Mouse (Mus musculus) c-Kit-positive CD71-positive TER-119-negative erythroid progenitor cells, embryonic 14.5 days (primary cell): Measurements from ENCODE around the gene Samd1.
"Not testable (repeated sequence)": the region's sequence is repeated elsewhere in the genome, so short reads cannot be mapped to it uniquely, and the experiment has no call there.

Experiments
- DNase-seq: peaks from one replicate; pipeline ENCODE4 v3.0.0-alpha.2; 2013; ENCODE audit warnings: low read depth

The Samd1 gene

DNA sequence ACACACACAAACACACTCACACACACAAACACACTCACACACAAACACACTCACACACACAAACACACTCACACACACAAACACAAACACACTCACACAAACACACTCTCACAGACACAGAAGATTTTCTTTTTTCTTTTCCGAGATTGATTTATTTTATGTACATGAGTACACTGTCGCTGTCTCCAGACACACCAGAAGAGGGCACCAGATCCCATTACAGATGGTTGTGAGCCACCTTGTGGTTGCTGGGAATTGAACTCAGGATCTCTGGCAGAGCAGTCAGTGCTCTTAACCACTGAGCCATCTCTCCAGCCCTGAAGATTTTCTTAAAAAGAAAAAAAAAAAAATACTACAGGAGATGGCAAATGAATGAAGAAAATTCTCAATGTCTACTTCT lies 14.2 kb upstream of the Samd1 start:
- DNase-seq = not testable (repeated sequence)

DNA sequence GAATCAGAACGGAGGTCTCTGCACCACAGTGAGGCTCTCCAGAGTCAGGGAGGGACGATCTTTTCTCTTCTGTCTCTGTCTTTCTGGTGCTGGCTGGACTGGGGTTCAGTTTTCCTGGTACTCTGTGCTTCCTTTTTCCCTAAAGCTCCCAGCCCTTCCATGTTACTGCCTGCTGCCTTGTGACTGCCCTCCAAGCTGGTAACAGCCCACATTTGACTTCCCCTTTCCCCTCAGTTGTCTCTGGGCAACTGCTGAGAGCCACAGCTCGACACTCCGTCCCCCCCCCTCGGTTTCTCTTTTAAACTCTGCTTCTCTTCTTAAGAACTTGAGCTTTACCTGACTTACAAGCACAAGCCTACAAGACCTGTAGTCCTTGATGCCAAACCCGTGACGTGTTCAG lies 8.2 kb upstream of the Samd1 start:
- DNase-seq = no peak

DNA sequence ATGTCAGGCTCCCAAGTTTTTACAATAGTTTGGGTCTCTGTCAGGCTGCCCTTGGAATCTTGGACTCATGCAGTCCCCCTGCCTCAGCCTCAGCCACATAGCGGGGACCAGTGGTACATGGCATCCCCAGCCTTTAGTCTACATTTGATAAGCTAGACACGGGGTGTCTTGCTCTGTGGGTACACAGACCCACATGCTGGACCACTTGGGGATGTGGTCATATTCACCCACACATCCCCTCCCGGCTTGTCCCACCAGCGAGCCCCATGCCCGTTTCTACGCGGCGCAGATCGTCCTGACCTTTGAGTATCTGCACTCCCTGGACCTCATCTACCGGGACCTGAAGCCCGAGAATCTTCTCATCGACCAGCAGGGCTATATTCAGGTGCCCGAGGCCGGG lies 7.3 kb upstream of the Samd1 start:
- DNase-seq = no peak

DNA sequence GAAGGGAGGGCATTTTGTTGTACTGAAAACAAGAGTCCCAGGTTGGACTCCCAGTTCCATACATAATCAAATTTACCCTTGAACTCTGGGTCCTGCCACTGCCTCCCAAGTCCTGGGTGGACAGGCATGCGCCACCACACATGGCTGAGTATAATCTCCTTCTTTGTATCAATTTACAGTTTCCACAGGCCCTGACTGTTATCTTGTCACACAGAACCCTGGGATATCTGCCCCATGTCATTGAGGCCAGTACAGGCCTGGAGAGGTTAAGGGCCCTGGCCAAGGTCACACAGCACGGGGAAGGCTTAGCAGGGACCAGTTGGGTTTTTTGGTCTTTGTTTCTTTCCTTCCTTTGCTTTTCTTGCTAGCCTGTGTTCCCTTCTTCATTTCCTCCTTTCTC lies 5.0 kb upstream of the Samd1 start:
- DNase-seq = no peak

DNA sequence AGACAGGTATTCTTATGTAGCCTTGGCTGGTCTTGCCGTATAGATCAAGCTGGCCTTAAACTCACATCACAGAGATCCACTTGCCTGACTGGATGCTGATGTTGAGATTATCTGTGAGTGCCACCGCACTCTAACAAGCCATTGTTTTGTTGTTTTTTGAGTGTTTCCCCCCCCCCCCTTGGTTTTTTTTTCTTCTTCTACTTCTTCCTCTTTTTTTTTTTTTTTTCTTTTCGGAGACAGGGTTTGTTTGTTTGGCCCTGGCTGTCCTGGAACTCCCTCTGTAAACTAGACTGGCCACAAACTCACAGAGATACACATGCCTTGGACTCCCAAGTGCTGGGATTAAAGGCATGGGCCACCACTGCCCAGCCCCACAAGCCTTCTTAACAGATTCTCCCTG lies 3.4 kb upstream of the Samd1 start:
- DNase-seq = no peak

DNA sequence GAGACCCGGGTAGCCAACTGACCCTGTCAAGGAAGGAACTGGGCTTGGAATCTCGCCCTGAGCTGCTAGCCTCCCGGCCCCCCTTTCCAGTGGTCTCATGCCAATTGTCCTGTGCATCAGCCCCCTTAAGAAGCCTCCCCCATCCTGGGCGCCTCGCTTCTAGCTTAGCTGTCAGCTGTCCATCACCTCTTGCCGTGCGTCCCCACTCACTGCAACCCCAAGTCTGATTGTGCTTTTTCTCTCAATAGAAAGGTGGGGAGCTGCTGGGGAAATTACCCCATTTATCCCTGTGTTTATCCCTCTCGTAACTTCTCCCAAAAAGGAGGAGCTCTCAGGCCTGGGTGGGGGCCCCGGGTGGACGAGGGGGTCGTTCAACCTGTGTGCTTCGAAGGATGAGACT lies 1.5 kb upstream of the Samd1 start:
- no peak for DNase-seq

DNA sequence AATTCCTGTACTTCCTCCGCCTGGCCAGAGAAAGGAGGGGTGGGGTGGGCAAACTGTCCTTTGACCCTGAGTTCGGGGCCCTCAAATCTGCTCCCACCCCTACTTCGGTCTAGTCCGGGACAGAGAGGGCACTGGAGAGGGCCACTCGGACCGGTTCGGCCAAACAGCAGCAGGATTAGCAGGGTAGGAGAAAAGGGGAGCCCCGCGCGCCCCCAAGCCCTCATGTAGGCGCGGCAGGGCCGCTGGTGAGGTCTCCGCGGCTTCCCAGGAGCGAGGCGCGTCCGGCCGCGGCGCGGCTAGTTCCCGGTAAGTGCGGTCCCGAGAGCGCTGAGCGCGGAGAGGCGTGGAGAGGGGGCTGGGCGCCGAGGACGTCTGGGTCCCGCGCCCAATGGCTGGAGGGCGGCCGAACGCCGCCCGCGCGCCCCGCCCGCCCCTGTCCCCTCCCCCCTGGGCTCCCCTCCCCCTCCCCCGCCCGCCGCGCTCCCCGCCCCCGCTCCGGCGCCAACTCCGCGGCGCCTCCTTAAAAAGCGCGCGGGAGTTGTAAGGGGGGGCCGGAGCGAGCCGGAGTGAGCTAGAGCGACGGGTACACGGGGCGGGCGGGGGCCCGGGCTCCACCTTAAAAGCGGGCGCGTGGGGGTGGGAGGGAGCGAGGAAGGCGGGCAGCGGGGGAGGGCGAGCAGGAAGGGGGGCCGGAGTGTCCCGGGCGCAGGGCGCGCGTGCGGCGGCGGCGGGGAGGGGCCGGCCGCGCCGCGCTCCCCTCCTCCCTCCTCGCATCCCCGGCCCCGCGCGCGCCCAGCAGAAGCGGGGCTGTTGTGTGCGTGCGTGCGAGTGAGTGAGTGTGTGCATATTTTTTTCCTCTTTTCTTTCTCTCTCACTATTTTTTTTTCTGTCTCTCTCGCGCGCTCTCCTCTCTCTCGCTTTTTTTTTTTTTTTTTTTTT lies 636 bp upstream of the Samd1 start:
- DNase-seq = peak; percentile 77

DNA sequence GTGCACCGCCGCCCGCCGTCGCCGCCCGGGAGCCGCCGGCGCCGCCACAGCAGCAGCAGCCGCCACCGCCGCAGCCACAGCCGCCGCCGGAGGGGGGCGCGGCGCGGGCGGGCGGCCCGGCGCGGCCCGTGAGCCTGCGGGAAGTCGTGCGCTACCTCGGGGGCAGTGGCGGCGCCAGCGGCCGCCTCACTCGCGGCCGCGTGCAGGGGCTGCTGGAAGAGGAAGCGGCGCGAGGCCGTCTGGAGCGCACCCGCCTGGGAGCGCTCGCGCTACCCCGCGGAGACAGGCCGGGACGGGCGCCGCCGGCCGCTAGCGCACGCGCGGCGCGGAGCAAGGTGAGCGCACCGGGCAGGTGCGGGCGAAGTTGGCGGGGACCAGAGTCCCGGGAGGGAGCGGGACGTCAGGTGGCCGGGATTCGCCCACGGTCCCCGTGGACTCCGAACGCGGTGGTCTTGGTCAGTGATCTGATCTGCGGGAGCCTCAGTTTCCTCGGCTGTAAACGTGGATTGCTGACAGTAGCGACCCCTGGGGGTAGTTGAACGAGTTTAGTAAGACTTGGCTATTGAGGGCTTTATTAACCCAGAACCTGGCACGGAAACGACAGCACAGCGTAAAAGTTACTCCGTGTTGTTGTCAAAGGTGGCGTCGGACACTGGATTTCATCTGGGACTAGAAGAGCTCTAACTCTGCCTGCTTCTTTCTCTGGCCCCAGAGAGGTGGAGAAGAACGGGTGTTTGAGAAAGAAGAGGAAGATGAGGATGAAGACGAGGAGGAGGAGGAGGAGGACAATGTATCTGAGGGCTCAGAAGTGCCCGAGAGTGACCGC lies 972 bp downstream of the Samd1 start:
- peak; percentile 66 for DNase-seq

DNA sequence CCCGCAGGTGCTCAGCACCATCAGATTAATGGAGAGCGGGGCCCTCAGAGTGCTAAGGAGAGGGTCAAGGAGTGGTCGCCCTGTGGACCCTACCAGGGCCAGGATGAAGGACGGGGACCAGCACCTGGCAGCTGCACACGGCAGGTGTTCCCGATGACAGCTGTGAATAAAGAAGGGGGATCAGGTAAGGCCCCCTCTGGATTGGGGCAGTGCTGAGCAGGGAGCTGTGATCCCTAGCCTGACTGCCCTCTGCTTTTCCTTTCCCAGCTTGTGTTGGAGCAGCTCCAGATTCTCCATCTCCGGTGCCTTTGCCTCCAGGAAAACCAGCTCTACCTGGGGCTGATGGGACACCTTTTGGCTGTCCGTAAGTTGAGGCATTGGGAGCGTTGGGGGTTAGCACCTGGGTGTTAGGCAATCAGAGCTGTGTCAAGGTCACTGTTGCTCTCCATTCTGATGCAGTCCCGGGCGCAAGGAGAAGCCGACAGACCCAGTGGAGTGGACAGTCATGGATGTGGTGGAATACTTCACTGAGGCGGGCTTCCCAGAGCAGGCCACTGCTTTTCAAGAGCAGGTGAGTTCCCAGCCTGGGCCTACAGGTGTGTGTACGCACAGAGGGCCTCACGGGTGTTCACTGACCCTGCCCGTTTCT lies 1.7 kb downstream of the Samd1 start:
- no peak for DNase-seq

DNA sequence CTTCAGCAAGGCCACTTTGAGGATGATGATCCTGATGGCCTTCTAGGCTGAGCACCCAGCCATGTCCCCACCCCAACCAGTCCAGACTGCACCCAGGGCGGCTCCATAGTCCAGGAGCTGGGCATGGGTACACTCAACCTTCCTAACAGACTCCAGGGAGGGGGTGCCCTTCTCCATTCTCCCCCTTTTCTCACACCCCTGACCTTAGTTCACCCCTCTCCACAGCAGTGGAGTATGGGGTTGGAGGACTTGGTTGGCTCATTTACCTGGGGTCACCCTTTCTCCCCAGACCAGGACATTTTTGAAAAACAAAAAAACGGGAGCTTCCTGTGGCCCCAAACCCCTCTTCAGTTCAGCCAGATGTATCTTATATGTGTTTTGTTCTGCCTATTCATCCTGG lies 2.4 kb downstream of the Samd1 start:
- DNase-seq = no peak

DNA sequence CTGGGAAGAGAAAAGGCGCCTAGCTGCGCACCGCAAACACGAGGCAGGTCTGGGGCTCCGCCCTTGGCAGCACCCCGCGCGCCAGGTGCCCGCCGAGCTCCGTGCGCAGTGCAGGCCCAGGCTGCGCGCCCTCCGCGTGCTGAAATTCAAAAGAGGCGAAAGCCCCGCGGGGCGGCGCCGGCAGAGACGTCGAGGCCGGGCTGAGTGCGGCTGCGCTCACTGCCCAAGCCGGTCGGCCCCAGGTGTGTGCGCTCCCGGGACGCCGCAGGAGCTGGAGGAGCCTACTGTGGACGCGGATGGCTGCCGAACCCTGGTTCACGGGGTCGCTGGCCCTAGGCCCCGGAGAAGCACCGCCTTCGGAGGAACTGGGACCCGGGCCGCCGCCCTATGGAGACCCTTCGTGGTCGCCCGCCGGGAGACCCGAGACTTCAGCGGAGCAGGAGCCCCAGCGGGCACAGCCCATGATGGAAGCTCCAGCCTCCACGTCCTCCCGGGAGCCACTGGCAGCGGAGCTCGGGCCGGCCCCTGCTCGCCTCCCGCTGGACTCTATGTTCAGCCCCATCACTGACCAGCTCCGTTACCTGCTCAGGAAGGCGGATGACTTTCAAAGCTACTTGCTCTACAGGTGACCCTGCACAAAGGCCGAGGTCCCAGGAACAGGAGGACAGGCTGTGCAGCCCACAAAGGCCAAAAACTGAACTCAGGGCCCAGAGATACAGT lies 4.0 kb downstream of the Samd1 start, which contains the start of gene 1700067K01Rik:
Gene 1700067K01Rik (plus strand): TSS at position 222 of the 720 bp plus-strand sequence.
- DNase-seq = no peak

DNA sequence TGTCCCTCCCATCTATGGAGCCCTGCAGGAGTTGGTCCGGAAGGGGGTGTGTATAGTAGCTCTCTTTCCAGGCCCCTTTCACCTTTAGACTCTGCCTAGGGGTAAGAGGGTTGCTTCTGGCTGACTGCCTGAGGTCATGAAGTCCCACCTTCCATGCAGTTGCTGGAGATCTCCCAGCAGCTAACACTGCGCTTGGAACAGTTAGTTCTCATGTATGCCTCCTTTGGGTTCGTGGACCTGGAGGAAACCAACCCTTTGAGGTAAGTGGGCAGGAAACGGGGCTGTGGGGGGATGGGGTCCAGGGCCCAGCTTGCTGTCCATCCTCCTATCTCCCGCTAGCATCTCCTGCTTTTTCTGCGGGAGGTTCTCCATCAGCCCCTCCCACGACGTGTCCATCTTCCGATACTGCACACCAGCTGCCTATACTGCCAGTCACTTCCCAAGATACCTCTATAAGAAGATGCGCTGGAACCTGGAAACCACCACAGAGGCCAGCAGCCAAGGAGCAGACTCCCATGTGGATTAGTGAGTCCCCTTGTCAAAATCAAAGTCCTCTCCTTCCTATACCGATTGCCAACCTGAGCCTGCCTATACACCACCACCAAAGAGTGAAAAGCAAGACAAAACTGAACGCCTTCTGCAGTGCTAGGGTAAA lies 5.6 kb downstream of the Samd1 start:
- no peak for DNase-seq

DNA sequence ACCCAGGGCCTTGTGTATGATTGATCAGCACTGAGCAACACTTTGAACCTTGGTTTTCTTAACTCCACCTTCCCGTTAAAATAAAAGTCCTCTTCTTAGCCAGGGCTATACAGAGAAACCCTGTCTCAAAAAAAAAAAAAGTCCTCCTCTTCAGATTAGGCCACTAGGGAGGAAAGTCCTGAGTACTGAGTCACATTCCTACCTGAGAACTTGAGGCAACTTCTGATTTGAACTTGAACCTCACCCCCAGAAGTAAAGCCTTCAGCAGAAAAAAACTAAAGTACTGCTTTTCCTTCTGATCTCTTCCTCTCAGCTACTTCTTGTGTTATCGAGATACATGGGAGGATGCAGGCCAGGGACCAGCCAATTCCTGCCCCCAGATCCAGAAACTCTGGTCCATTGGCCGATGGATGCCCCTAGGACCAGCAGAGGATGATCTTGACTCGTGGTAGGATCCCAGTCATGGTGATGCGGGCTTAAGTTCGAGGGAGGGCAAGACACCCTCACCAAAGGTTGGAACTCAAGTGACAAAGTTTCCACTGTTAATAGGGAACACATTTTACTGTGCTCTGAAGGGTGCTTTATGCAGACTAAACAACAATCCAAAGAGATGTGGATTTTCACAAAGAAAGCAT lies 6.3 kb downstream of the Samd1 start:
- no peak for DNase-seq

DNA sequence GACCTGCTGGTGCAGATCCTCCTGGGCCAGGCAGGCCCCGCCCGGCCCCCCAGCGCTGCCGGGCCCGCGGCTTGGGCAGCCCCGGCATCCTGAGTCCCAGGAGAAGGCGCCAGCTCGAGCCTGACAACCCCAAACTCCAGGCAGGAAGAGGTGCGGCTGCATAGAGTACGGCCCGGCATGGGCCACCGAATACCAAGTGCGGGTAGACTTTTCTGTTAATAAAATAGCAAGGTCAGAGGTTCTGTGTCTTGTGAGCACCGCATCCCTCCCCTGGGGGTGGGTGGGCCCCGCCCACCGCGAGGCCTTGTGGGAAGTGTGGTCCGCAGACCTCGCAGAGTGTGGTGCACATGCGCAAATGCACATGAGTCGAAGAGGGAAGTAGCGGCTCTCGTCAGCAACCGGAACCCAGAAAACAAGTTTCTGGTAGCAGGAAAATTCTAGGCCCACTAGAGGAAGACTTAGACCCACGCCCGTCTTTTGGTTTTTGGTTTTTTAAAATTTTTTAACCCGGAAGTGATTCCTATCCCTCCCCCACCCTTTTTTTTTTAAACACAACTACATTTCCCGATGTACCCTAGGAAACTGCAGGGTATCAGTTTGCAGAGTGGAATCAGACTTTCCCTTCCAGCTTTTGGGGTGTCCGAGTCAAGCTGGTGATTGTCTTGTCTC lies 7.2 kb downstream of the Samd1 start:
- peak; percentile 88 for DNase-seq

DNA sequence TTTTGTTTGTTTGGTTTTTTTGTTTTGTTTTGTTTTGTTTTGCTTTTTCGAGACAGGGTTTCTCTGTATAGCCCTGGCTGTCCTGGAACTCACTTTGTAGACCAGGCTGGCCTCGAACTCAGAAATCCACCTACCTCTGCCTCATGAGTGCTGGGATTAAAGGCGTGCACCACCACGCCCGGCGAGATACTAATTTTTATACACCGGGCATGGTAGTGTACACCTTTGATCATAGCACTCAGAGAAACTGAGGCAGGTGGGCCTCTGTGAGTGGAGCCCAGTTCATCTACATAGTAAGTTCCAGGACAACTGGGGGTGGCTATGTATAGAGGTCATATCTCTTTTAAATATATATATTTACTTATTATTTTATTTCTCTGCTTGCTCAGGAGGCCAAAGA lies 8.0 kb downstream of the Samd1 start:
- not testable (repeated sequence) for DNase-seq

DNA sequence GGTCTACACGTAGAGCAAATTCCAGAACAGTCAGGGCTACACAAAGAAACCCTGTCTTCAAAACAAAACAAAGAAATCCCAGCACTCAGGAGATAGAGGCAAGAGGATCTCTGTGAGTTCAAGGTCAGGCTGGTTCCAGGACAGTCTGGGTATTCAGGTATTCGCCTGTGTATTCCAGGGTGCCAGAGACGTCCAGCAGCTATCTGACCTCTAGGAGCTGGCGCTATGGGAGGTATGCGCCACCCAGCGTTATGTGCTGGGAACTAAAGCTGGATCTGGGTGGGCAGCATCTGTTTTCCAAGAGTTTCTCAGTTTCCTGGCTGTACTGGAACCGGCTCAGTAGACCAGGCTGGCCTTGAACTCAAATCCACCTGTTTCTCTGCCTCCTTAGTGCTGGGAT lies 10.9 kb downstream of the Samd1 start:
- no peak for DNase-seq

DNA sequence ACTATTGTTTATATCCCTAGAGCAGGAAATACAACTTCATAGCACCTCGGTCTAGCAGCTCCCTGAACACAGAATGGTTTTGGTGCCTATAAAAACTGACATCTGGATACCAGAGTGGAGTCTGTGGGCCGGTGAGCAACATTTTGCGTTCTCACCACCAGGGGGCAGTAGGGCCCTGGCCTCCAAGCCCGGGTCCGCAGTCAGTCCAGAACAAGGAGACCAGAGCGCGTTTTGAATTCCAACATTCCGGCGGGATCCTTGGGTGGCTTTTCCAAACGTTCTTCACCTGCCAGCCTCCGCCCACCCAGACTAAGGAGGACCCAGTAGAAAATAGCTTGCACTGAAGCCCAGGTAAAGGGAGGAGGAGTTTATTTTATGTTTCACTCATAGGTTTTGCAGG lies 12.4 kb downstream of the Samd1 start:
- DNase-seq = peak; percentile 58

DNA sequence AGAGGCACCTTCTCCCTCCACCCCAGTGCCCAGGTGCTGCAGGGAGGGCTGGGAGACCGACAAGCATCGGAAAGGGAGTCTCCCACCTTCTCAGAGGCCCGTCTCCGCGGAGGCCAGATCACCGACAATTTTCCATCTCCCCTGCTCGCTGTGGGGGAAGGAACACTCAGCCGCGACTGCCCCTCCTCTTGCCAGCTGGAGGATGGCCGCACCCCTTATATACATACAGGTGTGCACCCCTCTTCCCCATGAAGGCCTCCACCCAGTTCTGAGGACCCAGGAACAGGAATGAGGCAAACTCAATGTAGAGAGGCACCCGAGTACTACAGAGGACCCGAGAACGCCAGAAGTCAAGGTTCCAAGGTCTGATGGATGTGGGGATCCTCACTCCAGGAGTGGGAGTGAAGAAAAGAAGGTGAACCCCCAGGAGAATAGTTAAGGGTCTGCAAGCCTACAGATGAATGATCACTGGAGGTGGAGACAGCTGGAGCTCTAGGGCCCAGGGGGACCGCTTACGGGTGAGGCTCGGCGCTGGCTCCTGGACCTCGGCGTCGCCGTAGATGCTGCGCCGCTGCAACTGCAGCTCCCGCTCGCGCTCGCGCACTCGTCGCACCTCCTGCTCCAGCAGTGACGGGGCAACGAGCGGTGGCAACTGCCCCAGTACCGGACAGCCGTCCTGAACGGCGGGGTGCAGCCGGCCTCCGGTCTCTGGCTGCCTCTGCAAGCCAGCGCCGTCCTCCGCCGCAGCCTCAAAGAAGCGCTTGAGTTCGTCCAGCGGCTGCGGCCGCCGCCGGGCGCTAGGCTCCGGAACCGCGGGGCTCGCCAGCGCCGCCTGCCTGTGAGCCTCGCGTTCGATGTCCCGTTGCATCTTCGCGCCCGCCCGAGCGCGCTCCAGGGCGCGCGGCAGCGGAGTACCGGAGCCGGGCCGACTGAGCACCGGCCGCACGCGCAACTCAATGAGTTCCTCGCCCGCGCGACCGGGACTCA lies 13.4 kb downstream of the Samd1 start:
- peak; percentile 52 for DNase-seq
